ENCODE assay signal across 15 mouse cellular contexts in the genomic region with DNA sequence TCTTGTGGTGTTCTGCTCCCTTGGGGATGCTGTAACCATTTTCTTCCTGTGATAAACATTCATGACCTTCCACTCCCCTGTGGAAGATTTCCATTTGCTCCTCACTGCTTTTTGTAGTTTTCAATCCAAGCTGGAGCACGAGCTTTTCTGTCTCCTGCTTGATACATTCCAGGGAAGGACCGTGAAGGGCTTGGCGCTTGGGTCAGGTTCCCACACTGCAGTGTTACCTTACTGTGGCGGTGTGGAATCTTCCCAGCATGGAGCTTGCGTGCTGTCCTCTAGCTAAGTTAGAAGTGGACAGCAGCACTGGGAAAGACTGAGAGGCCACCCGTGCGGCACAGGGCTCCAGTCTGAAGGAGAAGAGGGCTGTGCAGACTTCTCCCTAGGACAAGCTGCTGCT. TPM values are rescaled to one million over a fixed set of nuclear protein-coding genes. Genes with fewer than 3 reads are reported as not detected.
A peak's percentile ranks its signal among the peaks of the same experiment; 100 is the strongest.
DNase-seq lines count a peak whose midpoint lies in the region; ATAC-seq and TF ChIP-seq lines count a peak whose summit lies in the region.
"Had no signal": no experiment of that assay in that cellular context is flagged by ENCODE, and none has a peak within 500 bp of the region (broad histone marks: within the 10 kb centered on the region; RNA-seq: fewer than 3 reads in every experiment).

No protein-coding gene starts in this region.

- peak; percentile 25 for DNase-seq in gastrocnemius, adult 8-10 months (ENCODE audit: low spot score in 2 of 2)
- no peak for DNase-seq in gastrocnemius, postnatal 36 days
- peak; percentile 34 for DNase-seq in kidney, postnatal 0 days (ENCODE audit: low spot score)
- DNase-seq in kidney, postnatal 14 days: no peak
- DNase-seq in heart, adult 9 months (ENCODE audit: low spot score in 2 of 2): peak; percentile 16 to 24
- DNase-seq in spleen, adult 18-20 months: no peak
- DNase-seq in cerebellum, adult 11-12 months: no peak
- DNase-seq: B cell, adult 2 months; cerebellum, postnatal 14 days; forebrain, postnatal 0 days; left cerebral cortex, postnatal 4 days; lung, adult 18-20 months; thymus, postnatal 4 days had no signal

- no peaks in the 10 kb centered on the region for H3K36me3 ChIP-seq in kidney, postnatal 0 days (ENCODE audit: insufficient read depth, low read length)
- H3K36me3 ChIP-seq in intestine, embryonic 16.5 days (ENCODE audit: control insufficient read depth, insufficient read depth, low read length): no peaks in the 10 kb centered on the region

- no peak overlapping the region for H3K4me3 ChIP-seq in kidney, postnatal 0 days (replicated peaks; ENCODE audit: low read depth, low read length)
- H3K4me3 ChIP-seq in intestine, embryonic 16.5 days (ENCODE audit: low read length): no peak overlapping the region
- H3K4me3 ChIP-seq: megakaryocyte, embryonic 14.5 days had no signal

- no peak for TF ChIP-seq CTCF in kidney, postnatal 0 days (IDR thresholded peaks at IDR 0.05; ENCODE audit: low read depth)

- H3K9me3 ChIP-seq in kidney, postnatal 0 days (replicated peaks; ENCODE audit: low read length): no peaks in the 10 kb centered on the region
- no peaks in the 10 kb centered on the region for H3K9me3 ChIP-seq in intestine, embryonic 16.5 days (ENCODE audit: control insufficient read depth, low read length)

- ATAC-seq in kidney, postnatal 0 days (replicated peaks; ENCODE audit: low FRiP score, low read depth): no peak
- ATAC-seq in intestine, embryonic 16.5 days: no peak
- ATAC-seq: forebrain, postnatal 0 days had no signal

- 40% methylated on average over 7 of the region's 7 CpGs for WGBS in kidney, postnatal 0 days
- 47% methylated on average over 7 of the region's 7 CpGs for WGBS in intestine, embryonic 16.5 days

- no peaks in the 10 kb centered on the region for H3K27me3 ChIP-seq in kidney, postnatal 0 days (ENCODE audit: insufficient read depth, low read length)
- H3K27me3 ChIP-seq in intestine, embryonic 16.5 days (replicated peaks; ENCODE audit: control insufficient read depth, insufficient read depth, low read length): no peaks in the 10 kb centered on the region
- H3K27me3 ChIP-seq: megakaryocyte, embryonic 14.5 days had no signal

- H3K27ac ChIP-seq in kidney, postnatal 0 days: peak overlapping the region; percentile 57; the same call in 1 of the 2 replicates
- peak overlapping the region; percentile 61 for H3K27ac ChIP-seq in intestine, embryonic 16.5 days (ENCODE audit: low read length)

- no peak overlapping the region for H3K4me2 ChIP-seq in kidney, postnatal 0 days (ENCODE audit: low read length)
- H3K4me2 ChIP-seq in intestine, embryonic 16.5 days (ENCODE audit: low read depth, low read length): no peak overlapping the region

- peaks cover 9% of the 10 kb centered on the region for H3K4me1 ChIP-seq in kidney, postnatal 0 days (replicated peaks; ENCODE audit: insufficient read depth, low read length)
- peaks cover 19% of the 10 kb centered on the region for H3K4me1 ChIP-seq in intestine, embryonic 16.5 days (ENCODE audit: control insufficient read depth, insufficient read depth, low read length)

- intact Hi-C loops in gastrocnemius, postnatal 36 days (cut with DNase I): no loop called here

- no peak overlapping the region for H3K9ac ChIP-seq in kidney, postnatal 0 days (ENCODE audit: low read depth, low read length)
- H3K9ac ChIP-seq in intestine, embryonic 16.5 days (ENCODE audit: low read depth, low read length): peak overlapping the region; percentile 33; the same call in 1 of the 2 replicates
- H3K9ac ChIP-seq: forebrain, postnatal 0 days had no signal

RNA-seq across cellular contexts. Expression of a gene that starts 15.5 kb away (rescaled TPM):
- 100 to 1,000 TPM; 182 to 235 (median 191) TPM for total RNA-seq in gastrocnemius, adult 8-10 months (2022)
- total RNA-seq in gastrocnemius, postnatal 36 days (2021): 100 to 1,000 TPM; 129 to 157 TPM
- 18.0 and 18.6 TPM in 2 replicates for polyA plus RNA-seq in kidney, postnatal 0 days (2015; fragmentation: Nextera tagmentation; extraction: Ambion mirVana)
- polyA plus RNA-seq in intestine, embryonic 16.5 days (2015; fragmentation: Nextera tagmentation; extraction: Ambion mirVana): 32.8 and 36.9 TPM in 2 replicates

RNA-seq across cellular contexts. Expression of a gene that starts 42.7 kb away (rescaled TPM):
- 10 to 100 TPM; 62.5 to 78.8 (median 68.7) TPM for total RNA-seq in gastrocnemius, adult 8-10 months (2022)
- total RNA-seq in gastrocnemius, postnatal 36 days (2021): 10 to 100 TPM; 59.0 to 75.5 TPM
- 73.6 and 88.3 TPM in 2 replicates for polyA plus RNA-seq in kidney, postnatal 0 days (2015; fragmentation: Nextera tagmentation; extraction: Ambion mirVana)
- polyA plus RNA-seq in intestine, embryonic 16.5 days (2015; fragmentation: Nextera tagmentation; extraction: Ambion mirVana): 111 and 117 TPM in 2 replicates

RNA-seq across cellular contexts. Expression of a gene that starts 55.4 kb away (rescaled TPM):
- total RNA-seq in gastrocnemius, adult 8-10 months (2022): 10 to 100 TPM; 68.7 to 85.9 (median 81.8) TPM
- total RNA-seq in gastrocnemius, postnatal 36 days (2021): 10 to 100 TPM; 63.2 to 64.7 TPM
- polyA plus RNA-seq in kidney, postnatal 0 days (2015; fragmentation: Nextera tagmentation; extraction: Ambion mirVana): 36.6 and 37.9 TPM in 2 replicates
- polyA plus RNA-seq in intestine, embryonic 16.5 days (2015; fragmentation: Nextera tagmentation; extraction: Ambion mirVana): 41.2 and 42.9 TPM in 2 replicates

Comparison
In these comparisons a context has a peak if more than half of its experiments do, and no peak if none do; other contexts are left out.
1. DNase-seq: peak in gastrocnemius, adult 8-10 months (2 of 2), kidney, postnatal 0 days (single experiment) and heart, adult 9 months (2 of 2); none in gastrocnemius, postnatal 36 days (0 of 2), kidney, postnatal 14 days (single experiment), spleen, adult 18-20 months (0 of 2) and cerebellum, adult 11-12 months (single experiment).